Mouse (Mus musculus) kidney, postnatal 25 days (tissue): ENCODE data around the gene Tpra1.

ENCODE experiments used
- DNase-seq, 2 experiments: peaks; one replicate each; pipeline ENCODE4 v3.0.0; 2021; ENCODE audit warnings: mixed read lengths in 2 of 2

The Tpra1 gene

GRCm38 (mm10) chr6:88958305-88958704 lies 56.3 kb downstream of the Tpra1 start:
- no peak for DNase-seq

GRCm38 (mm10) chr6:88959834-88960233 lies 57.8 kb downstream of the Tpra1 start:
- DNase-seq: peak in 1 of 2 experiments; percentile 31

GRCm38 (mm10) chr6:88960941-88961340 lies 58.9 kb downstream of the Tpra1 start:
- DNase-seq: no peak
